Mouse (Mus musculus): ENCODE measurements around the gene Elavl2.
A peak's percentile ranks its signal among the peaks of the same experiment; 100 is the strongest.

Elavl2 gene

DNA sequence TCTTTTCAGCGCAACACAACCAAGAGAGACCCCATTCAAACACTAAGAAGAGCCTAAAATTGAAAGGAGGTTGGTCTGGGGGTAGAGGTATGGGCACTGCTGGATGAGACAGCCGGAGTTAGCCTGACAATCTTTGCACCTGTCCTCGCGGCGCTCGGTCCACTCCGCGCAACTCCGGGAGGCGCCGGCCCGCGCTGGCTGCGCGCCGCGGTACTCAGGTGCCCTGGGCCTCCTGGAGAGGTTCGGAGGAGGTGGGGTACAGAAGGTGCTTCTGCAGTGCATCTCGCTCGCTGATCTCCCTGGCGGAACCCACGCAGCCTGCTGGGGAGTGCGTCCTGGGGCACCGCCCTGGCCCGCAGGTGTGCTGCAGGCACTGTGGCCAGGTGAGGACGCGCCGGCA, at the start of gene Elavl2:
Gene Elavl2, minus strand, starts transcription at position 363 of the 400 bp plus-strand sequence.
- DNase-seq (ENCODE audit: low spot score): no peak

GRCm38 (mm10) chr4:91447887-91448286, 47.3 kb upstream of the Elavl2 start:
- no peak for DNase-seq (ENCODE audit: low spot score)

DNA sequence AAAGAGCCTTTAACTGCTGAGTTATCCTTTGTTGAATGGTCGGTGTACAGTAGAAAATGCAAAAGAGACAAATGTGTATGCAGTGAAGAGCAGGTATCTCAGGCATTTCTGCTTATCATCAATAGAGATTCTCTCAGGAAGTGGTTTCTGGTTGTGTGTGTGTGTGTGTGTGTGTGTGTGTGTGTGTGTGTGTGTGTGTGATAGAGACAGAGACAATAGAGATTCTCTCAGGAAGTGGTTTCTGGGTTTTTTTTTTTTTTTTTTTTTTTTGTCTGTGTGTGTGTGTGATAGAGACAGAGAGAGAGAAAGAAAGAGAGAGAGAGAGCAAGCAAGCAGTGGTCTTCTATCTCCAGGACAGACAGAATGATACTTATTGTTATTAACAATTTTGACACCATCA, 15.0 kb upstream of the Elavl2 start:
- no peak for DNase-seq (ENCODE audit: low spot score)

GRCm38 (mm10) chr4:91405047-91405446, 4.5 kb upstream of the Elavl2 start:
- no peak for DNase-seq (ENCODE audit: low spot score)

DNA sequence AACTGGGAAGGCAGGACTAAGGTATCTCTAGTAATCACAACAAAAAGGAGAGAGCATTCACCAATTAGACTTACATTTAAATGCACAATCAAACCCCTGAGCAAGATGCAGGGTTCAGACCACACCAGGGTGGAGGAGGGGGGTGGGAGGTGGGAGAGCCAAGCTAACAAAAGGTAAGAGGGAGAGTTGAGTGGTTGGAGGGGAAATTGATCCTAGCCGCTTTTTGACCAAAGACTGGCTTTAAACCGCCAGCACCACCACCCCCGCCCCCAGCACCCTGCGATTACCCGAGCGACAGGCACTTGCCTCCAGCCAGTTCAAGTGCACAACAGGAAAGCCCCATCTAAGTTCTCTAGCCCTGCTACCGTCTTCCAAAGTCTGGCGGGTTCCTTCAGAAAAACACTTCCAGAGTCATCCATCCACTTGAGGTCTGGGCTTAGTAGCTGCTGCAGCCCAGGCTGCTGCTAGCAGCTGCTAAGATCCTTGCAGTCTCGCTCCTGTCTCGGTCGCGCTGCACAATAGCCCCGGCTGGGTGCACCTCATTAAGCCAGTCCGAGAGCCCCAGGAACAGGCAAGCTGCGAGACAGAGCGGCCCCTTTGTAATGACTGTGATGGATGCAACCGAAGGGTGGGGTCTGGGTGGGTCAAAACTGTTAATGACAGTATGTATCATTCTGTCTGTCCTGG, 932 bp downstream of the Elavl2 start:
- DNase-seq (ENCODE audit: low spot score): no peak

DNA sequence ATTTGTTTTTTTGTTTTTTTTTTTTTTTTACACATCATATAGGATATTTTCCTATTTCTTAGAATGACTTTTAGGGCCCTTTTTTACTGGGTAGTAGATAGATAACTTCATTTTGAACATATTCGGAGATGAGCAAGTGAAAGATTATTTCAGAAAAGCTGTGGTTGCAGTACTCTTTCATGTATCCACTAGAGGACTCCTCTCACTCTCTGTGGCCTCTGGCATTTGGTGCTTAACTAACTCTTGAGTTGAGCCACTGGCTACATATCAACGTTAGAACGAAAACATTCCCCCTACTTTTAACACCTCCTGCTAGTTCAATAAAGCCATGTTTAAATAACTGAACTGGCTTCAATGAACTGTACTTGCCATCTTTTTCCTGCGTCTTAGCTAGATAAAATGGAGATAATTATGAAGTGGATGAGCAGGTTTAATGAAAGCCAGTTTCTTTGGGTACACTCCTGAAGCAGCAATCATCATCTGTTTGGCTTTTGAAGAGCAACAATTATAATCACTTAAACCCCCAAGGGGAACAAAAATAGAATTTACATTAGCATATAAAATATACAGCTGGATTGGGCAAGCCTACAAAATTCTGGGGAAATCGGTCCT, 8.5 kb downstream of the Elavl2 start:
- no peak for DNase-seq (ENCODE audit: low spot score)

- no peak for DNase-seq (ENCODE audit: low spot score)
These were observed 12.9 kb downstream of the Elavl2 start for GRCm38 (mm10) chr4:91387701-91388100.

DNA sequence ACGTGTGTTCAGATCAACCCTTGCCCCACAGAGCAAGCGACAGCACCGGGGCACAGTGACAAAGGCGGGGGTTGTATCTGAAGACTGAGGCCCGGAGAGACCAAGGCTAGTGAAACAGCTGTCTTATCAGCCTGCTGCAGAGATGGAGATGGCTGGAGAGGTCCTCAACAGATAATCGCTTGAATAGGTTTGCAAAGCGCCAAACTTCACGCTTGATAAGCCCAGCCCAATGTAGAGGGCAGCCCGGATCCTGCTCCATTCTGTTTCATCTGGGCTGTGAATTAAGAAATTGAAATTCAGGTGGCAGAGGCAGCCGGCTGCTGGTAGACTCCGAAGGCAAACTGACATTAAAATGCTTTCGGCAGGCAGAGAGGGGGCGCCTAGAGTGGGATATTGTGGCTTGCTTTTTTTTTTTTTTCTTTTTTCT, 19.4 kb downstream of the Elavl2 start:
- DNase-seq (ENCODE audit: low spot score): no peak

DNA sequence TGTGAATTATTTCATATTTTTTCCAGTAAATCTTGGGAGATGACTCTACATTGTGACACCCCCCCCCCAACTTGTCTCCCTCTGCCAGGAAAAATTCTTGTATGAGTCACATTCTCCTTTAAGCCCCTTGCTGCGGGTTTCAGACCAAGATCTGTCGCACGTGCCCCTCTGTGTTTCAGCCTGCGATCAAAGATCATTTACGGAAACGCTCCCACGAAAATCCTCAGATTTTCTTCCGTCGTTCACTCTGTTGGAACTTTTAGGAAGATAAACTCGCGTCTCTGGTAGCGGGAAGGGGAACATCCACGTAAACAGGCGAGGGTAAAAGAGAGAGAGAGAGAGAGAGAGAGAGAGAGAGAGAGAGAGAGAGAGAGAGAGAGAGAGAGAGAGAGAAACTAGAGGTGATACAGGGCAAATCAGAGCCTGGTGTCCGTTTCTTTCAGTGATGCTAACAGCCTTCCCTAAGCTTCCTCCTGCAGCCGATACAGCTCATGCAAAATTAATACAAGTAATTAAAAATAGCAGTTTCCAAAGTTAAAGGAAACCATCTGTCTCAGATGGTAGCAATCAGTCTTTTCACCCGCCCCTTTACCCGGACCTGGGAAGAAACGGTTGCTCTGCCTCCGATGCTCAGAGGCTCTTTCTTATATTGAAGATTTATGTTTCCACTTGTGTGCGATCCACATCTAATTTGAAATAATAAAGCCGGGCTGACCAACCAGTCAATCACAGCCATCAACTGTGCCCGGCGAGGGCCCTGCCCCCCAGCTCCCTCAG, 20.1 kb downstream of the Elavl2 start:
- DNase-seq (ENCODE audit: low spot score): no peak

DNA sequence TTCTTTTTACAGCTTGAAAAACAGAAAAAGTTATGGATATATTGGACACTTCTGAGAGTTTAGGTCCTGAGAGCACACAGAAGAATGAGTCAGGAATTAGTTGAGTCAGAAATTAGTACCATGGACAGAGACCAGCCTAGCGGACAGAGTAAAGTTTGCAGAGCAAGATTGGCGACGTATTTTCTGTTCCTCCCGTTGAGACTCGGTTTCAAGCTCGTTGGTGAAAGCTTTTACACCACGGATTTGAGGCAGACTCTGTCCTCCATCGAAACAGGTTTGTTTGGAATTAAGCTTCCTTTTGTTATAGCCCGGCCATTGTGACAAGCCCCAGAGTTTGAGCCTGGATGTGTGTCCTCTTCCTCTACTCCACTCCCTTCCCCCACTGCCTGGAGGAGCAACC, 21.0 kb downstream of the Elavl2 start:
- DNase-seq (ENCODE audit: low spot score): no peak

- peak; percentile 87 for DNase-seq (ENCODE audit: low spot score)
These were observed 24.2 kb downstream of the Elavl2 start for GRCm38 (mm10) chr4:91376317-91376910.

DNA sequence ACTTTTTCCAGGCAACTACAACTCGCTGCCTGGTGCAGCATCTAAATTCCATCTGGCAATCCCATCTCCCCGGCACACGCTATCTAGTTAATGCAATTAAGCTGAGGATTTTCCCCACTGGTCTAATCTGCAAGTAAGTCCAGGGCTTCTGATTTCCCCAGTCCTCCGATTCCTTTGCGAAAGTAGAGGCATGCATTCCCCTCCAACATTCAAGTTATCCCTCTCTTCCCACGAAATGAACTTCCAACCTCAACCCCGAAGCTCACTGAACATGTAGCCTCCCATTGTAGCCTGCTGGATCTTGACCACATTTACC, 25.3 kb downstream of the Elavl2 start:
- no peak for DNase-seq (ENCODE audit: low spot score)

DNA sequence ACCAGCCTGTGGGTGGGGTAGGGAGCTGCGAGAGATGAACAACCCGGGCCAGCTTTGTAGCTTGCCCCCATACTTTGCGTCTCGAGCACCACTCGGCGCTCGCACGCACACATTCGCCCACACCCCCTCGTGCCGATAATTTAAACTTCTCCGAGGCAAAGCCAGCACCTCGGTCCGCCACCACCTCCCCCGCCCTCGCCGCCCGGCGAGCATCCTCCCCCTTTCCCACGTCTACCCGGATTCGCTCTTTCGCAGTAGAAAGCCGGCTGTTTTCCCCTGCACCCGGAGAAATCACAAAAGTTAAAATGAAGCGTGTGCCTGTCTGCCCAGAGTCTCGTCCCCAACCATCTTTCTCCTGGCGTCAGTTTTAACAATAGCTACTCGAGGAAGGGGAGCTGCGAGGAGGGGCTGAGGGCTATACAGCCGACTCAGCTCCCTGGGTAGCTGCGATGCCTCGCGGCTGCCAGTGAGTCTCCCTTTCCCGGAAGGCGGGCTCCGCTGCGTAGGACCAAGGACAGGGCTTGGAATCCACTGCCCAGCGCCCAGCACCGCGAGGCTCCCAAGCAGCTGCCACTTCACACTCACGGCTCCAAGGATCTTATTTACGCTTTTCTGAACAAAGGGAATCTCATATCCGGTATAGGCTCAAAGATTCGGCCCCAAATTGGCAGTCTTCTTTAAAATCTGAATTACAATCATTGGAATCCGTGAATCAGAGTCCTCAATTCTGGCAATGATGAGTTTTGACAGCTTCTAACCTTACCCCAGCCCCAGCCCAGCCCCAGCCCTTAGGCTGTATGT, 25.8 kb downstream of the Elavl2 start:
- peak; percentile 59 for DNase-seq (ENCODE audit: low spot score)

- no peak for DNase-seq (ENCODE audit: low spot score)
These were observed 27.7 kb downstream of the Elavl2 start for GRCm38 (mm10) chr4:91372844-91373243.

GRCm38 (mm10) chr4:91371819-91372215, 28.8 kb downstream of the Elavl2 start:
- peak; percentile 82 for DNase-seq (ENCODE audit: low spot score)

- DNase-seq (ENCODE audit: low spot score): peak; percentile 47
These were observed 29.3 kb downstream of the Elavl2 start for GRCm38 (mm10) chr4:91371131-91371818.

- DNase-seq (ENCODE audit: low spot score): no peak
These were observed 35.3 kb downstream of the Elavl2 start for GRCm38 (mm10) chr4:91365276-91365675.

DNA sequence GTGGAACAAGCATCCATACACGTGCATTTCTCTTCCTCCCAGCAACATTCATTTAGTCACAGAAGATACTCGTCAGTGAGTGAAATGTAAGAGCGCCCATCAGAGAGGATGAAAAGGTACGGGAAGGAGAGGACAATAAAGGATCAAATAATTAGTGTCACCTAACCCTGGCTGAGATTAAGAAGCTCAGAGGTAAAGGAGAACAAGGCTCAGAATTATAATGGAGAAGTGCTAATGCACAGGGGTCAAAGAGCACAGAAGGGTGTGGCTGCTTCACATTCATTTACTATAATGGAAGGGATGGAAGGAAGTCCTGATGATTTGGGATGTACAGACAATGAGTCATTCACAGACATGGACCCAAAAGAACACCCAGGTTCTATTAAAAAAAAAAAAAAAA, 36.6 kb downstream of the Elavl2 start:
- no peak for DNase-seq (ENCODE audit: low spot score)

DNA sequence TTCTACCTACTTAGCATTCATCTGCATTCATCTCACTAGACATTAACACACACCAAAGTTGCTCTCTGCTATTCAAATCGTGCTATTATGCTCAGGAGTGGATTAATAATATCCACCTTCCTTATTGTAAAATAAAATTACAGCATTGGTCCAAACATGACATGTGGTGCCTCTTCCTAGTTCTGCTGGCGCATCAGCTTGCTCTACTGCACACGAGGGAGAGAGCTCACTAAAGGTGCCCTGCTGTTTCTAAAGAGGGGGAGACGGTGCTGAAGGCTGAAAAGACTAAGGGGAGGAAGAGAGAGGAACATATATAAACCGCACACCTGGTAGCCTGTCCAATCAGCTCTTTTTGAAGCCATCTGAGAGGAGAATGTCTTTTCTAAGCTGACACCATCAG, 38.1 kb downstream of the Elavl2 start:
- no peak for DNase-seq (ENCODE audit: low spot score)

- no peak for DNase-seq (ENCODE audit: low spot score)
These were observed 47.4 kb downstream of the Elavl2 start for GRCm38 (mm10) chr4:91353138-91353537.

GRCm38 (mm10) chr4:91349579-91349978, 51.0 kb downstream of the Elavl2 start:
- DNase-seq (ENCODE audit: low spot score): no peak
